Mouse (Mus musculus): ENCODE measurements around the gene Plekhg4.

Gene Plekhg4

DNA sequence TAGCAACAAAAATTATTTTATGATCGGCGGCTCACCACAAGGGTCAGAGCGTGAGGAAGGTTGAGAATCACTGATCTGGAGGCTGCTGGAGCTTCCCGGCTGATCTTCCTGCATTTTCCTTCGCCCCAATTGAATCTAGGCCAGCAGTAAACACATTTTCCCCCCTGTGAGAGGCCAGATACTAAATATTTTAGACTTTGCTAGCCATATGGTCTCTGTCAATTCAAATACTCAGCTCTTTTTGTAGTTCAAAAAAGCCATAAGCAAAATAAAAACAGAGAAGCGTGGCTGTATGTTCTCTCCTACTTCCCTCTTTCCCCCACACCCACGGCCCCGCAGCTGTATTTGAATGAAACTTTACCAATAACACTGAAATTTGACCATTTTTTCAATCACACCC, 30.4 kb downstream of the Plekhg4 start:
- no peak for DNase-seq (ENCODE audit: low spot score in 2 of 2)

DNA sequence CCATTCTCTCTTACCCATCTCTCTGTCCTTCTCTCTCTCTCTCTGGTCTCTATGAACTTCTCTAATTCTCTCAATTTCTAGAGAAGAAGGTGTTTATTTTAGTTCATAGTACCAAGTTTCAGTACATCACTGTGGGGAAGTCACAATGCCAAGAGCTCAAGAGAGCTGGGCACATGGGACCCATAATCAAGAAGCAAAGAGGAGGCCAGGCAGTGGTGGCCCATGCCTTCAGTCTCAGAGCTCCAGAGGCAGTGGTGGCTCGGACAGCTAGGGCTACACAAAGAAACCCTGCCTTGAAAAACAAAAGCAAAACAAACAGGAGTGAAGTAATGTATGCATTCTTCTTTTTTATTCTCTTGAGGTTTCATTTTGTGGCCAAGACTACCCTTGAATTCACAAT, 31.4 kb downstream of the Plekhg4 start:
- no peak for DNase-seq (ENCODE audit: low spot score in 2 of 2)

DNA sequence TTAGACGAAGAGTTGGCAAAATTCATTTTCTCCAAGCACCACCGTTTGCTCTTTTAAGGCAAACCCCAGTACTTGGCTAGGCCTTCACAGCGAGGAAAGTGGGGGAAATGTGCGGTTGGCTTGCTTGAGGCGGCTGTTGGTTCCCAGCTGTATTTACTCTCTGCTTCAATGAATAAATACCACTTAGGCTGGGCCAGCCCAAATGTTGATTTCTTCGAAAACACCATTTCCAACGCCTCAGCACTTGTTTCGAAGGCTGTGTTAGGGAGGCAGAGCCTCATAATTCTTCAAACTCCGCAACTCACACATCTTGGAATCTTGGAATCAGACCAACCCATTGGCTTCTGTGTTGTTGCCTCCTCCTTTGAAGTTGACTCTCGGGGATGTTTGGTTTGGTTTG, 33.3 kb downstream of the Plekhg4 start:
- peak; percentile 6 to 17 for DNase-seq (ENCODE audit: low spot score in 2 of 2)

DNA sequence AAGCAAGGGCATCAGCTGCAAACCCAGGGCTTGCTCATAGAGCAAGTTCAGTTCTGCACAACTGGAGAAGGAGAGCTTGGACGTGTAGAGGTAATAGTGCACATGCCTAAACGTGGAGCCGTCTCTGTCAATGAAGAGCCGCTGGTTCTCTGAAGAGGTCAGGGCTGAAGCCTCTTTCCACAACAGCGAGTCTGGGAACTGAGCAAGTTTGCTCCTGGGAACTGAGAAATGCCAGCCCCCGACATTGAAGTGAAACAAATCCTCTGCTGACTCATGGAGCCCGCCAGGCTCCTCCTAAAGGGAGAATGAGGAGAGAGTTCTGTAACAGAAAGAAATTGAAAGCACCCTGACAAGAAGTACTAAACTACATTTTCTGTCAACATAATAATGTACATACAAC, 35.3 kb downstream of the Plekhg4 start:
- peak in 1 of 2 experiments; percentile 12 for DNase-seq (ENCODE audit: low spot score in 2 of 2)

DNA sequence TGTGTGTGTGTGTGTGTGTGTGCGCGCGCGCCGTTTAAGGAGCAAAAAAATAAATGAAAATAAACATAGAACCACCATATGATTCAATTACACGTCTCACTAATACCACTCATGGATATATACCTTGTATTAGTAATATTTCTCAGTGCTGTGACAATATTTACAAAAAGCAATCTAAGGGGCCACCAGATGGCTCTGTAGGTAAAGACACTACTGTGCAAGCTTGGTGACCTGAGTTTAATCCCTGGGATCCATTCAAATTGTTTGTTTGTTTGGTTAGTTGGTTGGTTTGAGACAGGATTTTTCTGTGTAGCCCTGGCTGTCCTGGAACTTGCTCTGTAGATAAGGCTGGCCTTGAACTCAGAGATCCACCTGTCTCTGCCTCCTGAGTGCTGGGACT, 36.9 kb downstream of the Plekhg4 start:
- no peak for DNase-seq (ENCODE audit: low spot score in 2 of 2)

DNA sequence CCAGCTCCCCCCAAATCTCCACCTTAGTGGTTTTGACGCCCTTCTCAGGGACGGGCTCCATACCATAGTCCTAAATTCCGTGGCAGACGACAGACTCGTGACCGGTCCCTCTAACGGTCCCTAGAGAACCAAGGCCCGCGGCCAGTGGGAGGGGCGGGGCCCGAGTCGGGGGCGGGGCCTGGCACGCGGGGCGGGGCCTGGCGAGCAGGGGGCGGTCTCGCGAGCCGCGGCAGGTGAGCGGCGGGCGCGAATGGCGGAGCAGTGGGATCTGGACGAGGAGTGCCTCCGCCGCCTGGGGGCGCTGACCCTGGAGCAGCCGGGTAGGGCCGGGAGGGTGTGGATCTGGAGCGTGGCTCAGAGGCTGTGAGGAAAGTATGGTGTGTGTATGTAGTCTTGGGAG, 40.3 kb downstream of the Plekhg4 start, which contains the start of the genes Kctd19 and Lrrc36:
Kctd19 (minus strand) TSS at position 112 of the 400 bp plus-strand sequence.
Lrrc36 (plus strand) TSS at position 181 of the 400 bp plus-strand sequence.
- no peak for DNase-seq (ENCODE audit: low spot score in 2 of 2)

DNA sequence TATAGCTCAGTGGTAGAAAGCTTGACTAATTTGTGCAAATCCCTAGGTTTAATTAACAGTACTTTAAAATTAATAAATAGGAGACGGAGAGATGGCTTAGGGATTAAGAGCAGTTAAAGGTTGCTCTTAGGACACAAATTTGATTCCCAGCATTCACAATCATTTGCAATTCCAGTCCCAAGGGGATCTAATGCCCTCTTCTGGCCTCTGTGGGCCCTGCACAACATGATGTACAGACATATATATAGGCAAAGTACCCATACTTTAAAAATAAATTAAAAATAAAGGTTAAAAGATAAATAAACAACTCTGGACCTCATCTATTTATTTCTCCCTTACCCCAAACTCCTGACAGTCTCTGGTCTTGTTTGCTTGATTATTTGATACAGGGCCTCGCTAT, 45.9 kb downstream of the Plekhg4 start:
- DNase-seq (ENCODE audit: low spot score in 2 of 2): no peak

DNA sequence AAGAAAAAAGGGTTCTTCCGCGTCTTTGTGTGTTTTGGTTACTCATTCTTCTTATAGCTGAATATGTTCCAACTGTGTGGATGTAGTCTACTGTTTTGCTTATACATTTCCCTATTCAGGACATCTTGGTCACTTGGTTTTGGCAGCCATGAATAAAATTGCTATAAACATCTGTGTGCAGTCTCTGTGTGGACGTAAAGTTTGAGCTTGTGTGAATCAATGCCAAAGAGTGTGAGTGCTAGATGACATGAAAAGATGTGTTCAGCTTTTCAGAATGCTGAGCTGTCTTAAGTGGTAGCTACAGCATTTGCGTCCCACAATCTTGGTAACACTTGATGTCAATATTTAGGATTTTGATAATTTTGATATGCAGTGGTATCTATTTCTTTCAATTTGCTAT, 46.7 kb downstream of the Plekhg4 start:
- DNase-seq (ENCODE audit: low spot score in 2 of 2): no peak

DNA sequence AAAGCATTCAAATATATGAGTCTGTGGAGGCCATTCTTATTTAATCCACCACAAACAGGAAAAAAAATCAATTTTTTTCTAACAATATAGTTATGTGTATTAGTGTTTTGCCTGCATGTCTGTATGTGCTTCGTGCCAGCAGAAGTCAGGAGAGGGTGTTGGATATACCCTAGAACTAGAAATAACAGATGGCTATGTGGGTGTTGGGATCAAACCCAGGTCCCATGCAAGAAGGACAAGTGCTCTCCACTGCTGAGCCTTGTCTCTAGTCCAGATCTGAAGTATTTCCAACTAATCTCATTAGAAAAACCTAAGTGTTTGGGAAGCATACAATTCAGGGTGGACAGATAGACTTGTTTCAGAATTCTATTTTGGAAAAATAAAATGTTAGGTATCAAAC, 48.9 kb downstream of the Plekhg4 start:
- DNase-seq (ENCODE audit: low spot score in 2 of 2): no peak

DNA sequence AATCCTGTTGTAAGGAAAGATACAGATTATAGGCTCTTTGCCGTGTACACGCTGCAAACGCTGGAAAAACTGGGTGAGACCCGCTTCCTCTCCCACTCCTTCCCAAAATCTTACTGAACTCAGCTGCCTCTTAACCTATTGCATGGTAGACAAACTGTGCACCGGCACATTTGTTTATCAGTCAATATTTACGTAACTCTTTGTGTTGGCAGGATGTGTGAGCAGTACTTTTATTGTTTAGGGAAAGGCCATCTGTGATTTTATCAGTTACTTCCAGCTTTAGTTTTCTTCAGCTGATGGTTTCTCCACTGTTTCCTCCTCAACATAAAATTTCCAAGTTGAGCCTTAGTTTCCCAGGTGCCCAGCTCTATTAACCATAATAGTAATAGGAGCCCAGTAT, 53.8 kb downstream of the Plekhg4 start:
- no peak for DNase-seq (ENCODE audit: low spot score in 2 of 2)

DNA sequence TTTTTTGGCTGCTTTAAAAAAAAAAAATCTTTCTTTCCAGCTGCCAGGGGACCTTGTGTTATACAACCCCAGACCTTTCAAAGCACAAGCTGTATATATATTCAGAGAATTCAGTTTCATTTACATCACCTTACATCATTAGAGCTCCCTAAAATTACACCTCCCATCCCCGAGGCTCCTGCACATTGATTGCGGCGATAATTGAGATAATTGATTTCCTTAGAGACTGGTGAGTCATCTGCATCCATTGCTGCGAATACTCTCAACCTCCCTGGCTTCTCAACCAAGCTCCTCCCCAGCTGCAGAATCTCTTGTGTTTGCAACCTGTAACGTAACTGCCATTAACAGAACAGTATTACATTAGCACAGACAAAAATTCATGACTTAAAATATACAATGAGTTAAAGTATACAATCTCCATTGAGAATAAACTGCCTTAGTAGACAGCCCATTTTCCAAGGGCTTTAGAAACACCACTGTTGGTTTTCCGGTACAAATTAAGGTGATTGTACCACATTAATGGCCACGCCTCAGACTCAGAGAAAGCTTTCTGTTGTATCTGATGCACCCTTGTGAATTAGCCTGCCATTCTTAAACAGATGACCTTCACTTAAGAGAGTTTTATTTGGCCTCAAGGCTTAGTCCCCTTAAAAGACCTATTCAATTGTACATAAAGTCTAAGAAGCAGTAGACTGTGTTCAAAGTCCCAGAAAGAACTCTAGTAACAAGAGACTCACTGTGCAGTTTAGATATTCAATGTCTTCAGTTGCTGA, 58.9 kb downstream of the Plekhg4 start:
- no peak for DNase-seq (ENCODE audit: low spot score in 2 of 2)

Measured in right cerebral cortex, adult 2 months (tissue).